Mouse (Mus musculus) kidney, postnatal 36 days (tissue): ENCODE results near the gene Slc39a5.

Experiments used
- DNase-seq, 2 experiments: peaks; one replicate each; pipeline ENCODE4 v3.0.0; 2021 to 2022; ENCODE audit warnings: mixed read lengths in 2 of 2

Slc39a5 gene

GRCm38 (mm10) chr10:128374393-128374792 is 26.6 kb downstream of the Slc39a5 start:
- DNase-seq: peak in 1 of 2 experiments; percentile 27

DNA sequence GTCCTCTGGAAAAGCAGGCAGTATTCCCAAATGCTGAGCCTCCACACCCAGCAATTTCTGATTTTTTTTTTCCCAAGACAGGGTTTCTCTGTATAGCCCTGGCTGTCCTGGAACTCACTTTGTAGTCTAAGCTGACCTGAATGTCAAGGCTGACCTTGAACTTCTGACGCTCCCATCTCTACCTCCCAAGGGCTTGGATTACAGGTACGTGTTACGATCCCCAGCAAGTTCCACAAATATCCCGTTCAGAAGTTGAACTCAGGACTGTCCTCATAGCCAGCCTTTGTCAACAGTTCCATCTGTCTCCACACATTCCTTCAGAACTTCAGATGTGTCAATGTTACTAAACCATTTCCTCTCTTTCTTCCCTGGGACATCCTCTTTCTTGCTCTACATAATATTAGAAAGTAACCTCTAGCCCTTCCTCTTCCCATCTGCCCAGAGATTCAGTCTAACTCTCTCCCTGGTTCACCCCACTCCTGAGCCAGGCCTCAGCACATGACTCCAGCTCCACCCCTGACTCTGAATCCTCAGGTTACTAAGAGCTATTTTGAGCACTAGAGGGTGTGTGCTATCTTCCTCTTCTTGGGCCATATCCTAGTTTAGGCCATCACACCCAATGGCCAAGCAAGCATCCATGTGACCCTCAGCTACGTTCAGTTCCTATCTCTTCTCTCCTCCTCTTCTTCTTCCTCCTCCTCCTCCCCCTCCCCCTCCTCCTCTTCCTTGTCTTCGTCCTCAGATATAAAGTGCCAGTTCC is 27.9 kb downstream of the Slc39a5 start:
- no peak for DNase-seq

DNA sequence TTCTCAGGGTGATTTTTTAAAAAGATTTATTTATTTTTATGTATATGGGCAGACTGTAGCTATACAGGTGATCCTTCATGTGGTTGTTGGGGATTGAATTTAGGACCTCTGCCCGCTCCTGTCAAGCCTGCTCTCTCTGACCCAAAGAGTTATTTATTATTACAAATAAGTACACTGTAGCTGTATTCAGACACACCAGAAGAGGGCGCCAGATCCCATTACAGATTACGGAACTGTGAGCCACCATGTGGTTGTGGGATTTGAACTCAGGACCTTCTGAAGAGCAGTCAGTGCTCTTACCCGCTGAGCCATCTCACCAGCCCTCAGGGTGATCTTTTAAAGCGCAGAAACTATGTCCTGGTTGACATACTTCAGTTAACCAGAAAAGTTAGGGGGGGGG is 28.9 kb downstream of the Slc39a5 start:
- DNase-seq: no peak

- no peak for DNase-seq
These were observed 30.4 kb downstream of the Slc39a5 start for GRCm38 (mm10) chr10:128370601-128371000.

DNA sequence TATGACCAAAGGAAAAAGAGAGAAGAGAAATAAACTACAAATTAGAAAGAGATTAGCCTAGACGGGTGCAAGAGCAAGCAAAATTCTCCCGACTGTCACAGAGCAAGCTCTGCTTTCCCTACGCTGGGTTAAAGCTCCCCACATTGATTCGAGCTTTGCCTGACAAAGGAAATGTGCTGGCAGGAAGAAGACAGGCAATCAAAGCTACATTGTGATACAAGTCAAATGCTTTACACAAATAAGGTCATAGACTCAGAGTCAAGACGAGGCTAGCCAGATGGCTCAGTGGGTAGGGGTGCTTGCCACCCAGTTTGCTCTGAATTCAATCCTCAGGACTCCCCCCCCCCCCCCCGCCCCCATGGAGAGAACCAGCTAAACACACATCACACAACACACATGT is 31.0 kb downstream of the Slc39a5 start:
- no peak for DNase-seq

DNA sequence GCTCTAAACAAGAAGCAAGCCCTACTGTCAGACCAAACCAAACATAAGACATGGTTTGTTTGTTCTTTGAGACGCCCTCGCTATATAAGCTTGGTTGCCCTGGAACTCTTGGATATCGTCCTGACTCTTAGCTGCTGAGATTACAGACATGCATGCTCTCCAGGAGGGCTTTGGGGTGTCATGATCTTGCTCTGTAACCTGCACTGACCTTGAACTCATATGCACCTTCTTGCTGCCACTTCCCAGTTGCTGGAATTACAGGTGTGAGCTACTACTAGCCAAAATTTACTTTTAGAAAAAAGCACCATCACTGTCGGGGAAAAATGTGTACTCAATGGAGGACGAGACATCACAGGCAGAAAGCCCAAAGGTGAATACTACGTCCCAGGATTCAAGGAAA is 31.4 kb downstream of the Slc39a5 start:
- no peak for DNase-seq

GRCm38 (mm10) chr10:128369218-128369543 is 31.8 kb downstream of the Slc39a5 start:
- no peak for DNase-seq

- peak; percentile 94 for DNase-seq
These were observed 32.4 kb downstream of the Slc39a5 start, which contains the start of gene Coq10a for GRCm38 (mm10) chr10:128368402-128369217. Coq10a (minus strand) TSS chr10:128368997.

DNA sequence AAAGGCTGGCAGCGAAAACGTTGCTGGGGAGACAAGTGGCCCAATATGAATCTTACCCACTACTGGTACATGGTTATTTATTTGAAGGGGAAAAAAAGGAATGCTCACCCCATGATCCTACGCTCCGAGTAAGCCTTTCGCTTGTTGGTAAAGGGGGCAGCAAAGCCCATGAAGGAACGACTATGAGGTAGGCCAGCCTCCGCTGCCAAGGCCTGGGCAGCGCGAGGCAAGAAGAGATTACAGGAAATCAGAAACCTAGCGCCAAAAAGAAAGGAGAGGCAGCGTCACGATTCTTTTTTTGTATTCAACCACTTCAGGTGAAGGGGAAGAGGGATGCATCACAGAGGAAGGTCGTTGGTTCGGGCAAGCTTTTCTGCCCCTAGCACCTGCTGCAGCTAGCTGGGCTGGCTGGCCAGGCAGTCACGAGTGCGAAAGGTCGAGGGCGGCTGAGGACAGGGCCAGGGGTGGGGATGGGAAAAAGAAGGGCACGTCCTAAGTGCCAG is 33.1 kb downstream of the Slc39a5 start:
- DNase-seq: peak; percentile 82 to 87

DNA sequence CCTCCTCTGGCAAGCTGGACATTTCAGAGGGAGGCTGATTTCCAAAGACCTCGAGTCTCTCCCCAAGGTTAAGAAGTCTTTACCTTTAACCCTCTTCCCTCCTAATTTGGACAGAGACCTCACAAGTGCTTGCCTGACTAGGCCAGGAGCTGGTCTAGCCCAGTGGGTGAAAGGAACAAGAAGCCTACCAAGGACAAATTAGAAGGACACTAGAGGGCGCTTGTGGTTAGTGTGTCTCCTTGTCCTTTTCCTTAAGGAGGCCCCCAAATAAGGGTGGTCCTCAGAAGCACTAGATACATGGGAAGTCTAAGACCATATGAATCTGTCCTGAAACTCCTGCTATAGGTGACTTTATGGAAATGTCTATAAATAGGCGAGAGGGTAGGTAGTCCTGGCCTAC is 38.5 kb downstream of the Slc39a5 start:
- peak; percentile 57 to 60 for DNase-seq

DNA sequence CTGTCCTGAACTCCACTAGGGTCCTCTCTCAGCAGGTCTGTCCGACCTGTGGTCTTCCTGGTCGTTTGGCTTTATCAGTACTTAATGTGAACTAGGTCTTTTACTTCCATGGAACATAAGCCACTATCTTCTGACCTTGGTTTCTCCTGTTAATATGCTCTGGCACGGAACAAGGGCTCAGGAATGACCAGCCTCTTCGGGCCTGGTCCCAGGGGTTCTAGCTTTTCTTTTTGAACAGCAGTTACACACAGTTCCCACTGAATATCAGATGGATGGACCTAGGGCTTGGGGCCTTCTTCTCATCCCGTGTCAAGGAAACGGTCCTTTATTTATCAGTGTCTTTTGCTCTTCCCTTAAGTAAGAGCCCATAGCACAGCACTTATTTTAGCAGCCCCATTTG is 39.2 kb downstream of the Slc39a5 start:
- DNase-seq: no peak

DNA sequence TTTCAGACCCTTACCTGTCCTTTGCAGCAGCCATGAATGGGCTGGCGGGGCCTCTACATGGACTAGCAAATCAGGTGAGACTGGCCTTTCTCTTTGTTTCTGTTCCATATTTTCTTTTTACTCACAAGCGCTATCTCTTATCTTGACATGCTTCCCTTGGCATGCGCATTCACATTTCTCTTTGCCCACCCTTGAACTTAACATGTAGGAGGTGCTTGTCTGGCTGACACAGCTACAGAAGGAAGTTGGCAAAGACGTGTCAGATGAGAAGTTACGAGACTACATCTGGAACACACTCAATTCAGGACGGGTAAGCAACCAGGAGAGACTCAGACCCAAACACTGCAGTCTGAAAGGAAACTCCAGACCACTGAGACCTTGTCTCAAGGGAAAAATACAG is 41.8 kb downstream of the Slc39a5 start:
- DNase-seq: no peak

- peak; percentile 70 to 81 for DNase-seq
These were observed 42.2 kb downstream of the Slc39a5 start for GRCm38 (mm10) chr10:128358796-128359195.

DNA sequence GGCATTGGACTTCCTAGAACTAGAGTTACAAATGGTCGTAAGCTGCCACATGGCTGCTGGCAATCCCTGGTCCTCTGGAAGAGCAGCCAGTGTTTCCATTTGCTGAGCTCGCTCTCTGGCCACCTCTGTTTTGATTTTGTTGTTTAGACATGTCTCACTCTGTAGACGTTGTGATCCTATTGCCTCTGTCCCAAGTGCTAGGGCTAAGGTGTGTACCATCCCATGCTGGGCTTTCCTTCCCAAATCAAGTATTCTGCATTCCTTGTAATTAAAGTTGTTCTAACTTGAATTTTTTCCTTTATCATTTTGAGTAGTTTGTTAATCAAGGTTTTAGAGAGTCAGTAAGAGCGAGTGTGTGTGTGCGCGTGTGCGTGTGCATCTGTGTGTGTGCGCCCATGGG is 53.5 kb downstream of the Slc39a5 start:
- DNase-seq: no peak
